Comparison of ENCODE assay signal across 22 mouse cellular contexts in the genomic region with DNA sequence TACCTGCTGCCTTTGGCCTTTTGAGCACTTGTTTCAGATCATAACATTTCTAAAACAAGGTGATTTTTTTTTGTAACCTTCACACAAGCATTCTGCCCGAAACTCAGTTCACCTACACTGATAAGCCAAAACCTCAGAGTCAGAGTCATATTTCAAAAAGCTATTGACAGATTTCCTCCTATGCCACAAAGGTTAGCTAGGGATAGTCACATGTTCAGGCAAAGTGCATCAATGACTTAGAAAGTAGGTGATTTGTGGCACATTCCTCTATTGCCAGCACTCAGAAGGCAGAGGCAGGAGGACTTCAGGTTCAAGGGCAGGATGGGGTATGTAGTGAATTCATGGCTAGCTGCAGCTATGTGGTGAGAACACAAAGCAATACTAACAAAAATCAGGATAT.
"Had no signal": no experiment of that assay in that cellular context is flagged by ENCODE, and none has a peak within 500 bp of the region (broad histone marks: within the 10 kb centered on the region; RNA-seq: fewer than 3 reads in every experiment).

No protein-coding gene starts in this region.

- H3K9ac ChIP-seq: heart, embryonic 12.5 days; hindbrain, embryonic 12.5 days; hindbrain, embryonic 14.5 days; intestine, embryonic 15.5 days; limb, embryonic 12.5 days; liver, embryonic 12.5 days; liver, embryonic 14.5 days had no signal

- H3K9me3 ChIP-seq: heart, embryonic 10.5 days; heart, embryonic 12.5 days; hindbrain, embryonic 10.5 days; hindbrain, embryonic 12.5 days; intestine, embryonic 15.5 days; limb, embryonic 10.5 days; limb, embryonic 12.5 days; liver, embryonic 12.5 days had no signal

- H3K4me1 ChIP-seq: hindbrain, embryonic 10.5 days; hindbrain, embryonic 12.5 days; intestine, embryonic 15.5 days; liver, embryonic 12.5 days had no signal

- DNase-seq: gastrocnemius, adult 2 months; gastrocnemius, postnatal 10 days; gastrocnemius, postnatal 25 days; heart, adult 18-20 months; heart, postnatal 10 days; heart, postnatal 4 days; liver had no signal

- ATAC-seq: hindbrain, embryonic 16.5 days; inflammation-experienced regulatory T-cells, adult 6 months; intestine, embryonic 15.5 days; intestine, postnatal 0 days; liver, embryonic 12.5 days had no signal

- H3K27me3 ChIP-seq: heart, embryonic 12.5 days; hindbrain, embryonic 12.5 days; intestine, embryonic 15.5 days; limb, embryonic 12.5 days had no signal

- H3K4me3 ChIP-seq: gastrocnemius, adult 2 months; heart, embryonic 10.5 days; heart, embryonic 12.5 days; hindbrain, embryonic 10.5 days; hindbrain, embryonic 12.5 days; intestine, embryonic 15.5 days; layer of hippocampus, adult 2 months; left cerebral cortex, adult 2 months; limb, embryonic 10.5 days; limb, embryonic 12.5 days; liver, embryonic 12.5 days had no signal

- H3K36me3 ChIP-seq: heart, embryonic 10.5 days; heart, embryonic 12.5 days; hindbrain, embryonic 10.5 days; hindbrain, embryonic 12.5 days; intestine, embryonic 15.5 days; limb, embryonic 10.5 days; limb, embryonic 12.5 days; liver, embryonic 12.5 days had no signal

- H3K27ac ChIP-seq: gastrocnemius, adult 2 months; heart, embryonic 10.5 days; hindbrain, embryonic 10.5 days; hindbrain, embryonic 12.5 days; hindbrain, embryonic 14.5 days; intestine, embryonic 15.5 days; layer of hippocampus, adult 2 months; left cerebral cortex, adult 2 months; limb, embryonic 12.5 days; liver, embryonic 12.5 days; liver, embryonic 14.5 days had no signal

- H3K4me2 ChIP-seq: heart, embryonic 12.5 days; hindbrain, embryonic 12.5 days; hindbrain, embryonic 14.5 days; intestine, embryonic 15.5 days; limb, embryonic 12.5 days; liver, embryonic 12.5 days had no signal
